Mouse (Mus musculus) heart, embryonic 14.5 days (tissue): ENCODE data around the gene Stom. TPM values are rescaled to one million over a fixed set of nuclear protein-coding genes. Genes with fewer than 3 reads are reported as not detected.

ENCODE experiments used
- ATAC-seq: fragments of 200-750 bp; cut with Nextera tagmentation; 2 replicates; pipeline ENCODE4 v1.8.0; 2017; ENCODE audit warnings: low read depth, moderate TSS enrichment; ENCODE audit not compliant: insufficient number of reproducible peaks, insufficient read depth, low FRiP score
- H3K27ac ChIP-seq, 2 experiments: fragments of 200-500 bp in 1 of 2; fragments of 300-500 bp in 1 of 2; sonication (generic) in 1 of 2; replicated peaks in 1 of 2; 2 replicates each; pipeline ENCODE4 v1.5.1; 2012 to 2014; ENCODE audit warnings: low read depth in 2 of 2, low read length in 2 of 2, control low read depth in 1 of 2, mild to moderate bottlenecking in 1 of 2, mixed read lengths in 1 of 2; ENCODE audit not compliant: control insufficient read depth in 1 of 2, insufficient read depth in 1 of 2
- H3K27me3 ChIP-seq: fragments of 300-500 bp; sonication (generic); 2 replicates; pipeline ENCODE4 v1.6.1; 2014; ENCODE audit warnings: mild to moderate bottlenecking, low read length, control low read depth; ENCODE audit not compliant: control insufficient read depth, insufficient read depth
- H3K36me3 ChIP-seq: fragments of 300-500 bp; sonication (generic); 2 replicates; pipeline ENCODE4 v1.6.1; 2014; ENCODE audit warnings: mild to moderate bottlenecking, control low read depth, low read length, mixed read lengths; ENCODE audit not compliant: control insufficient read depth, insufficient read depth
- H3K4me1 ChIP-seq, 2 experiments: fragments of 200-500 bp in 1 of 2; fragments of 300-500 bp in 1 of 2; sonication (generic) in 1 of 2; 2 replicates each; pipeline ENCODE4 v1.6.1; 2012 to 2014; ENCODE audit warnings: low read length in 2 of 2, control low read depth in 1 of 2, mixed read lengths in 1 of 2; ENCODE audit not compliant: control insufficient read depth in 2 of 2, insufficient read depth in 2 of 2
- H3K4me2 ChIP-seq: fragments of 300-500 bp; sonication (generic); 2 replicates; pipeline ENCODE4 v1.6.1; 2014; ENCODE audit warnings: mild to moderate bottlenecking, low read length
- H3K4me3 ChIP-seq, 2 experiments: fragments of 200-500 bp in 1 of 2; fragments of 300-500 bp in 1 of 2; sonication (generic) in 1 of 2; 2 replicates each; pipeline ENCODE4 v1.5.1; 2012 to 2014; ENCODE audit warnings: low read length in 2 of 2, mild to moderate bottlenecking in 2 of 2, control low read depth in 1 of 2, low read depth in 1 of 2, moderate library complexity in 1 of 2; ENCODE audit not compliant: control insufficient read depth in 1 of 2, insufficient read depth in 1 of 2
- H3K9ac ChIP-seq: fragments of 300-500 bp; sonication (generic); 2 replicates; pipeline ENCODE4 v1.6.1; 2014; ENCODE audit warnings: mild to moderate bottlenecking, low read length
- H3K9me3 ChIP-seq: fragments of 300-500 bp; sonication (generic); 2 replicates; pipeline ENCODE4 v1.6.1; 2016; ENCODE audit warnings: low read length, control low read depth; ENCODE audit not compliant: control insufficient read depth
- WGBS: fragments of 180-500 bp; shearing (Covaris S2); extraction: QIAGEN DNeasy Blood & Tissue Kit; methylation state at CpG from one replicate; pipeline ENCODE4 v1.1.7; 2014; 5-methylcytosine and 5-hydroxymethylcytosine counted together
- polyA plus RNA-seq: library from polyadenylated mRNA; unstranded; fragments of >200 nt; fragmentation: Nextera tagmentation; extraction: Ambion mirVana; gene quantifications from 2 replicates; pipeline ENCODE4 v1.2.1, GENCODE M21; 2014

Stom gene
- polyA plus RNA-seq, 1 experiment from 2014 or later = 46.7 TPM

GRCm38 (mm10) chr2:35349184-35349583 is 12.4 kb upstream of the Stom start:
- Histone ChIP-seq H3K4me2 (no peak overlapping the region), H3K36me3 (no peaks in the 10 kb centered on the region), H3K27me3 (no peaks in the 10 kb centered on the region), H3K4me1 (no peaks in the 10 kb centered on the region; a peak in 1 of 4 replicates), H3K9ac (no peak overlapping the region), H3K4me3 (no peak overlapping the region), H3K27ac (no peak overlapping the region), H3K9me3 (no peaks in the 10 kb centered on the region)
- 39% methylated on average over 5 of the region's 5 CpGs for WGBS
- ATAC-seq = 0 out of 2 replicates have a peak, but pooled peaks have one; percentile 54

- Histone ChIP-seq H3K9ac (no peak overlapping the region), H3K4me2 (no peak overlapping the region), H3K27ac (no peak overlapping the region), H3K4me3 (no peak overlapping the region), H3K36me3 (no peaks in the 10 kb centered on the region), H3K27me3 (no peaks in the 10 kb centered on the region), H3K9me3 (no peaks in the 10 kb centered on the region), H3K4me1 (peaks cover 0 to 3% of the 10 kb centered on the region in 2 experiments; a peak in 1 of 4 replicates)
- ATAC-seq = no peak
- WGBS = 67% methylated on average over 2 of the region's 2 CpGs
These were observed 9.2 kb upstream of the Stom start for GRCm38 (mm10) chr2:35345984-35346383.

GRCm38 (mm10) chr2:35342605-35343004 is 5.8 kb upstream of the Stom start:
- H3K4me2 ChIP-seq = no peak overlapping the region
- no peak overlapping the region for H3K9ac ChIP-seq
- H3K4me3 ChIP-seq = no peak overlapping the region
- no peaks in the 10 kb centered on the region for H3K9me3 ChIP-seq
- ATAC-seq = no peak
- no peaks in the 10 kb centered on the region for H3K36me3 ChIP-seq
- WGBS = 57% methylated on average over 3 of the region's 3 CpGs
- H3K4me1 ChIP-seq = peaks cover 0 to 3% of the 10 kb centered on the region in 2 experiments; a peak in 1 of 4 replicates
- no peak overlapping the region for H3K27ac ChIP-seq
- no peaks in the 10 kb centered on the region for H3K27me3 ChIP-seq

GRCm38 (mm10) chr2:35338707-35339106 is 1.9 kb upstream of the Stom start:
- no peak overlapping the region for H3K4me2 ChIP-seq
- H3K27ac ChIP-seq = no peak overlapping the region
- ATAC-seq = no peak

GRCm38 (mm10) chr2:35338036-35338435 is 1.3 kb upstream of the Stom start:
- Histone ChIP-seq H3K4me3 (no peak overlapping the region), H3K27ac (no peak overlapping the region), H3K27me3 (no peaks in the 10 kb centered on the region), H3K9ac (no peak overlapping the region), H3K36me3 (no peaks in the 10 kb centered on the region), H3K4me2 (no peak overlapping the region), H3K4me1 (peaks cover 5 to 13% of the 10 kb centered on the region in 2 experiments; a peak in 3 of 4 replicates), H3K9me3 (no peaks in the 10 kb centered on the region)
- WGBS = 56% methylated on average over 1 of the region's 1 CpGs
- no peak for ATAC-seq

More at GRCm38 (mm10) chr2:35338707-35339106, 1.9 kb upstream of the Stom start:
- no peaks in the 10 kb centered on the region for H3K27me3 ChIP-seq
- no peaks in the 10 kb centered on the region for H3K36me3 ChIP-seq
- no peaks in the 10 kb centered on the region for H3K9me3 ChIP-seq
- no peak overlapping the region for H3K9ac ChIP-seq
- H3K4me1 ChIP-seq = peaks cover 5 to 13% of the 10 kb centered on the region in 2 experiments; a peak in 3 of 4 replicates
- no peak overlapping the region for H3K4me3 ChIP-seq
- 74% methylated on average over 6 of the region's 6 CpGs for WGBS

GRCm38 (mm10) chr2:35337419-35337818 is 643 bp upstream of the Stom start:
- 55% methylated on average over 10 of the region's 10 CpGs for WGBS
- Histone ChIP-seq H3K9ac (peak overlapping the region; percentile 54), H3K4me1 (peaks cover 5 to 11% of the 10 kb centered on the region in 2 experiments; a peak in 3 of 4 replicates), H3K4me2 (peak overlapping the region; percentile 96), H3K27ac (peak overlapping the region; percentile 41 to 57; a peak in 3 of 4 replicates), H3K27me3 (no peaks in the 10 kb centered on the region), H3K4me3 (peak overlapping the region; percentile 31 to 71), H3K36me3 (no peaks in the 10 kb centered on the region), H3K9me3 (no peaks in the 10 kb centered on the region)
- no peak for ATAC-seq

GRCm38 (mm10) chr2:35335620-35336019 is 1.2 kb downstream of the Stom start:
- 29% methylated on average over 7 of the region's 7 CpGs for WGBS
- Histone ChIP-seq H3K27ac (no peak overlapping the region), H3K9me3 (no peaks in the 10 kb centered on the region), H3K9ac (peak overlapping the region; percentile 82), H3K4me2 (peak overlapping the region; percentile 96), H3K36me3 (no peaks in the 10 kb centered on the region), H3K27me3 (no peaks in the 10 kb centered on the region), H3K4me1 (peaks cover 5 to 11% of the 10 kb centered on the region in 2 experiments; a peak in 3 of 4 replicates), H3K4me3 (peak overlapping the region; percentile 13 to 71; a peak in 3 of 4 replicates)
- no peak for ATAC-seq

GRCm38 (mm10) chr2:35333670-35334069 is 3.1 kb downstream of the Stom start:
- no peak for ATAC-seq
- Histone ChIP-seq H3K36me3 (no peaks in the 10 kb centered on the region), H3K4me1 (peaks cover 5 to 11% of the 10 kb centered on the region in 2 experiments; a peak in 3 of 4 replicates), H3K27me3 (no peaks in the 10 kb centered on the region), H3K27ac (no peak overlapping the region), H3K4me2 (no peak overlapping the region), H3K9ac (no peak overlapping the region), H3K4me3 (no peak overlapping the region), H3K9me3 (no peaks in the 10 kb centered on the region)
